Mouse (Mus musculus) G1E (cell line): ENCODE measurements around the gene Pde10a.

Source experiments
- CTCF ChIP-seq: IDR thresholded peaks from 2 replicates; pipeline ENCODE4 v1.5.1; 2012; ENCODE audit warnings: low read depth, low read length, inconsistent platforms, mixed read lengths
- POLR2AphosphoS5 ChIP-seq: IDR thresholded peaks from 2 replicates; pipeline ENCODE4 v1.6.1; 2012; ENCODE audit warnings: low read depth, low read length, inconsistent platforms; ENCODE audit not compliant: insufficient replicate concordance

- TF ChIP-seq CTCF = no peak
- TF ChIP-seq POLR2AphosphoS5 = no peak
These were observed 220.2 kb downstream of the Pde10a start for GRCm38 (mm10) chr17:8745334-8745733.
